Mouse (Mus musculus) kidney, embryonic 14.5 days (tissue): ENCODE data around the gene Olfr1358. TPM values are rescaled to one million over a fixed set of nuclear protein-coding genes. Genes with fewer than 3 reads are reported as not detected.

Experiments used
- ATAC-seq: fragments of 200-750 bp; cut with Nextera tagmentation; 2 replicates; pipeline ENCODE4 v1.8.0; 2017; ENCODE audit warnings: moderate number of reproducible peaks, mild to moderate bottlenecking, moderate TSS enrichment, moderate library complexity; ENCODE audit not compliant: low FRiP score, low TSS enrichment
- H3K27ac ChIP-seq: fragments of 300-500 bp; sonication (generic); 2 replicates; pipeline ENCODE4 v1.5.1; 2014; ENCODE audit warnings: low read depth, mild to moderate bottlenecking, low read length, moderate library complexity, mixed read lengths
- H3K27me3 ChIP-seq: fragments of 300-500 bp; sonication (generic); 2 replicates; pipeline ENCODE4 v1.6.1; 2014; ENCODE audit warnings: mild to moderate bottlenecking, low read length; ENCODE audit not compliant: control insufficient read depth, insufficient read depth
- H3K36me3 ChIP-seq: fragments of 300-500 bp; sonication (generic); 2 replicates; pipeline ENCODE4 v1.6.1; 2014; ENCODE audit warnings: low read length, mixed read lengths; ENCODE audit not compliant: control insufficient read depth, insufficient read depth
- H3K4me1 ChIP-seq: fragments of 300-500 bp; sonication (generic); 2 replicates; pipeline ENCODE4 v1.6.1; 2014; ENCODE audit warnings: low read length, mixed read lengths; ENCODE audit not compliant: control insufficient read depth, insufficient read depth
- H3K4me2 ChIP-seq: fragments of 300-500 bp; sonication (generic); replicated peaks from 2 replicates; pipeline ENCODE4 v1.6.1; 2014; ENCODE audit warnings: low read depth, mild to moderate bottlenecking, low read length
- H3K4me3 ChIP-seq: fragments of 300-500 bp; sonication (generic); 2 replicates; pipeline ENCODE4 v1.5.1; 2014; ENCODE audit warnings: mild to moderate bottlenecking, low read length
- H3K9ac ChIP-seq: fragments of 300-500 bp; sonication (generic); 2 replicates; pipeline ENCODE4 v1.6.1; 2014; ENCODE audit warnings: low read depth, mild to moderate bottlenecking, low read length, moderate library complexity
- H3K9me3 ChIP-seq: fragments of 300-500 bp; sonication (generic); 2 replicates; pipeline ENCODE4 v1.6.1; 2016; ENCODE audit warnings: low read length; ENCODE audit not compliant: control insufficient read depth
- WGBS: fragments of 180-500 bp; shearing (Covaris S2); extraction: QIAGEN DNeasy Blood & Tissue Kit; methylation state at CpG from one replicate; pipeline ENCODE4 v1.1.7; 2014; 5-methylcytosine and 5-hydroxymethylcytosine counted together
- polyA plus RNA-seq: library from polyadenylated mRNA; unstranded; fragments of >200 nt; fragmentation: Nextera tagmentation; extraction: Ambion mirVana; gene quantifications from 2 replicates; pipeline ENCODE4 v1.2.1, GENCODE M21; 2014

The Olfr1358 gene
- polyA plus RNA-seq = not detected in 2 replicates

DNA sequence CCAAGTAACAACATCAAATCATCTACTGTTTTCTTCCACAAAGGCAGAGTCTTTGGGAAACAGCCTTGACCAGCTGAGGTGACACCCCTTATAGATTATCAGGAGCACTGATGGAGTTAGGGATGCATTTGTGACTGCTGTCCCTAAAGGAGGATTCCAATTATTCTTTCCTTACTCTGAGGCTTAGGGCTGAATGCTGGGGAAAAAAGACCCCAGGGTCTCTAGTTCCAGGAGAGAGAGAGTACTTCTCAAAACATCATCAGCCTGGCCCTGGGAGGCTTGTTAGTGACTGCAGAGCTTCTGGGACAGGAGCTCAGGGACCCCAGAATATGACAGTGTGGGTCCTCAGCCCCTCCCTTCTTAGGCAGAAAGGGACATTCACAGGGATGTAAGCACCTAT lies at the start of gene Olfr1358:
Olfr1358 (plus strand) TSS at position 301 of the 400 bp plus-strand sequence.
- H3K9ac ChIP-seq = no peak within 1 kb of the TSS
- no peak within 1 kb of the TSS for H3K4me3 ChIP-seq
- H3K9me3 ChIP-seq = no peaks in the 10 kb centered on the region
- no peaks in the 10 kb centered on the region for H3K27me3 ChIP-seq
- no peak within 1 kb of the TSS for H3K27ac ChIP-seq
- H3K36me3 ChIP-seq = no peaks in the 10 kb centered on the region
- no peak for ATAC-seq
- no peaks in the 10 kb centered on the region for H3K4me1 ChIP-seq
- no peak within 1 kb of the TSS for H3K4me2 ChIP-seq

- H3K27ac ChIP-seq = no peak overlapping the region
- H3K9ac ChIP-seq = no peak overlapping the region
- no peak for ATAC-seq
These were observed 49.4 kb upstream of the Olfr1358 start for GRCm38 (mm10) chr10:78467761-78468310.

GRCm38 (mm10) chr10:78470582-78471313 lies 46.5 kb upstream of the Olfr1358 start:
- Histone ChIP-seq H3K4me3 (no peak overlapping the region), H3K4me1 (no peaks in the 10 kb centered on the region), H3K27me3 (no peaks in the 10 kb centered on the region), H3K9me3 (no peaks in the 10 kb centered on the region), H3K36me3 (no peaks in the 10 kb centered on the region), H3K4me2 (no peak overlapping the region), H3K9ac (no peak overlapping the region), H3K27ac (0 out of 2 replicates have a peak overlapping the region, but pooled peaks have one; percentile 1)
- no peak for ATAC-seq
- WGBS = 51% methylated on average over 15 of the region's 15 CpGs

More at GRCm38 (mm10) chr10:78467761-78468310, 49.4 kb upstream of the Olfr1358 start:
- H3K4me2 ChIP-seq = no peak overlapping the region
- no peaks in the 10 kb centered on the region for H3K36me3 ChIP-seq
- H3K27me3 ChIP-seq = no peaks in the 10 kb centered on the region
- no peak overlapping the region for H3K4me3 ChIP-seq
- WGBS = 36% methylated on average over 2 of the region's 2 CpGs
- peaks cover 9% of the 10 kb centered on the region for H3K4me1 ChIP-seq
- no peaks in the 10 kb centered on the region for H3K9me3 ChIP-seq

GRCm38 (mm10) chr10:78472046-78472445 lies 45.2 kb upstream of the Olfr1358 start:
- Histone ChIP-seq H3K4me3 (no peak overlapping the region), H3K9ac (no peak overlapping the region), H3K27ac (no peak overlapping the region), H3K4me1 (no peaks in the 10 kb centered on the region), H3K9me3 (no peaks in the 10 kb centered on the region), H3K4me2 (no peak overlapping the region), H3K27me3 (no peaks in the 10 kb centered on the region), H3K36me3 (no peaks in the 10 kb centered on the region)
- ATAC-seq = no peak
- 76% methylated on average over 3 of the region's 3 CpGs for WGBS

DNA sequence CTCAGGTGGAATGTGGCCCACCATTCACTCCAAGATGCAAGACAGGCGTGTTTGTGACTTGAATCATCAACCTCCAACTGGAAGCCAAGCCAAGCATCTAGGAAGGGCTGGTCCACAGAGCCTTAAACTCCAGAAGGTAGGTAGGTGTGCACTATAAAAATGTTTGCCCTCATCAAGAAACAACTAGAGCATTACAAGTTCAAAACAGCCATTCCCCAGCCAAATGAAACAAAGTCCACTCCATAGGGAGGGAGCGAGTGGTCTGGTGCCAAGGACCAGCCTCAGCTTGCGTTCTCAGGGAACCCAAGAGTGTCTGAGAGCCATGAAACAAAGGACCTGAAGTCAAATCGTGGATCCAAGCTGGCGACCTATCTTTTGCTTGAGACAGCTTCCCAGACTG lies 43.8 kb upstream of the Olfr1358 start:
- Histone ChIP-seq H3K9me3 (no peaks in the 10 kb centered on the region), H3K4me3 (no peak overlapping the region), H3K9ac (no peak overlapping the region), H3K4me1 (no peaks in the 10 kb centered on the region), H3K4me2 (no peak overlapping the region), H3K27me3 (no peaks in the 10 kb centered on the region), H3K27ac (no peak overlapping the region), H3K36me3 (no peaks in the 10 kb centered on the region)
- no peak for ATAC-seq
- WGBS = 63% methylated on average over 5 of the region's 5 CpGs

- ATAC-seq = no peak; the same call in 1 of the 2 replicates
- Histone ChIP-seq H3K36me3 (no peaks in the 10 kb centered on the region), H3K9ac (no peak overlapping the region), H3K27me3 (no peaks in the 10 kb centered on the region), H3K4me2 (no peak overlapping the region), H3K4me1 (no peaks in the 10 kb centered on the region), H3K27ac (no peak overlapping the region), H3K4me3 (no peak overlapping the region), H3K9me3 (no peaks in the 10 kb centered on the region)
- 81% methylated on average over 8 of the region's 8 CpGs for WGBS
These were observed 42.5 kb upstream of the Olfr1358 start for GRCm38 (mm10) chr10:78474759-78475158.

- no peak overlapping the region for H3K4me2 ChIP-seq
- H3K27me3 ChIP-seq = no peaks in the 10 kb centered on the region
- H3K36me3 ChIP-seq = no peaks in the 10 kb centered on the region
- H3K4me3 ChIP-seq = no peak overlapping the region
- WGBS = 74% methylated on average over 4 of the region's 4 CpGs
- H3K9ac ChIP-seq = no peak overlapping the region
- H3K4me1 ChIP-seq = 0 out of 2 replicates have a peak, but pooled peaks cover 5% of the 10 kb centered on the region
- no peak overlapping the region for H3K27ac ChIP-seq
- no peak for ATAC-seq
- H3K9me3 ChIP-seq = no peaks in the 10 kb centered on the region
These were observed 40.4 kb upstream of the Olfr1358 start for GRCm38 (mm10) chr10:78476821-78477220.

DNA sequence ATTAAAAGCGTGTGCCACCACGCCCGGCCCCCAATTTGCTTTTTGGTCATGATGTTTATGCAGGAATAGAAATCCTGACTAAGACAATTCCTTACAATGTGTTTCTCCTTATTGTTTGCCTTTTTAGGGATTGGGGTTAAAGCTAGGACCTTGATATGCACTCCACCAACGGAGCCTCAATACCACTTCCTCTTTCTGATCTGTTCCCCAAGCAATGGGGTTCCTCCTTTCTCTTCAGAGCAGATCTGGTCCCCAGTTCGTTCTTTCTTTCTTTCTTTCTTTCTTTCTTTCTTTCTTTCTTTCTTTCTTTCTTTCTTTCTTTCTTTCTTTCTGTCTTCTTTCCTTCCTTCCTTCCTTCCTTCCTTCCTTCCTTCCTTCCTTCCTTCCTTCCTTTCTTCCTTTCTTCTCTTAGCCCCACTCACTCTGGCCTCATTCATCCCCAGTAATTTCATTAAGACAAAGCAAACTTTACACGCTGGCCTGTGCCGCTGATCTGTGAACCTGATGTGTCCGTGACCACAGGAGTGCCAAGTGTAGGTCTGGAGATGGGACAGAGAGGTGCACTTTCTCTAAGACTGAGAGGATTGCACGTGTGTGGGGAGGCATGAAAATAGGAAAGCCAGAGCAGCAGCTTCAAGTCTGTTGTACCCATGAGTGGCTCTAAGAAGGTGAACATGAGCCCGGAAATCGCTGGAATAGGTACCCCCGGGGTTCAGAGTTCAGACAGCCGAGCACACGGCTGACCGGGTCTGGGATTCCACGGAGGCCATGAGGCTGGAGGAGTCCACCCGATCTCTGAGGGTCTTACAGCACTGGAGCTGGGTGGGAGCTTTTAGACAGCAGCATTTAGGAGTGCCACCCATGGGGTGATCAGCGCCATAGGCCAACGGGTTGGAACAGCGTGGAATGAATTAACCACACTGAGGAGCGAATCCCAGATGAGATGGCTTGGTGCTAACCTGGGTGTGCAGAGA lies 36.0 kb upstream of the Olfr1358 start:
- Histone ChIP-seq H3K27ac (no peak overlapping the region), H3K36me3 (no peaks in the 10 kb centered on the region), H3K9ac (peak overlapping the region; percentile 56), H3K4me1 (0 out of 2 replicates have a peak, but pooled peaks cover 5% of the 10 kb centered on the region), H3K9me3 (no peaks in the 10 kb centered on the region), H3K4me2 (peak overlapping the region; percentile 90), H3K27me3 (0 out of 2 replicates have a peak, but pooled peaks cover 10% of the 10 kb centered on the region), H3K4me3 (peak overlapping the region; percentile 50)
- no peak; the same call in 1 of the 2 replicates for ATAC-seq
- WGBS = 31% methylated on average over 21 of the region's 21 CpGs
